Mouse (Mus musculus): ENCODE measurements around the gene Stk33. TPM values are rescaled to one million over a fixed set of nuclear protein-coding genes. Genes with fewer than 3 reads are reported as not detected.
A peak's percentile ranks its signal among the peaks of the same experiment; 100 is the strongest.

Stk33 gene
- polyA plus RNA-seq, 1 experiment from 2014 or later: 5.6 TPM

- Histone ChIP-seq H3K4me1 (replicated peaks) (0 out of 2 replicates have a peak, but pooled peaks cover 8% of the 10 kb centered on the region), H3K9me3 (no peaks in the 10 kb centered on the region), H3K36me3 (no peaks in the 10 kb centered on the region), H3K4me2 (no peak overlapping the region), H3K27me3 (no peaks in the 10 kb centered on the region), H3K9ac (no peak overlapping the region), H3K27ac (no peak overlapping the region), H3K4me3 (no peak overlapping the region)
- 85% methylated on average over 3 of the region's 3 CpGs for WGBS
- ATAC-seq (ENCODE audit: low FRiP score): no peak
Measured at GRCm38 (mm10) chr7:109328772-109329171, 110.1 kb downstream of the Stk33 start.

DNA sequence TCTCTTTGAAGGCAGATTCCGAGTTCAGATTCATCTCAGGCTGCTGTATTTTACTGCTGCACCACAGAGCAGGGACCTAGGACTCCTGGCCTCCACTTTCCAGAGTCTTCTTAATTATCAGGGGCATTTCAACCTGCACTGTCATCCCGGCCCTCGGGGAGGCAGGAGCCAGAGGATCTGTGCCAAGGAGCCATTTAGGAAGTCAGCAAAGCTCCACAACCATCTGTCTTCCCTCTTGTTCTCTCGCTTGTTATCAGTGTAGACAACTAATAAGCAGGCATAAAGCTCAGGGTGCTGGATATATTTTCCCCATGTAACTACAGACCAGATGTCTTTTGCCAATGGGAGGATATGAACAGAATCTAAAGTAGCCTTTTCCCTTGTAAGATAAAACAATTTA is 112.1 kb downstream of the Stk33 start:
- Histone ChIP-seq H3K4me2 (no peak overlapping the region), H3K4me1 (replicated peaks) (0 out of 2 replicates have a peak, but pooled peaks cover 11% of the 10 kb centered on the region), H3K27ac (no peak overlapping the region), H3K4me3 (no peak overlapping the region), H3K9ac (no peak overlapping the region), H3K27me3 (no peaks in the 10 kb centered on the region), H3K9me3 (no peaks in the 10 kb centered on the region), H3K36me3 (no peaks in the 10 kb centered on the region)
- WGBS: 64% methylated on average over 4 of the region's 4 CpGs
- ATAC-seq (ENCODE audit: low FRiP score): no peak

GRCm38 (mm10) chr7:109325731-109326130 is 113.2 kb downstream of the Stk33 start:
- Histone ChIP-seq H3K9me3 (no peaks in the 10 kb centered on the region), H3K4me3 (no peak overlapping the region), H3K9ac (no peak overlapping the region), H3K27ac (no peak overlapping the region), H3K4me1 (replicated peaks) (0 out of 2 replicates have a peak, but pooled peaks cover 11% of the 10 kb centered on the region), H3K36me3 (no peaks in the 10 kb centered on the region), H3K4me2 (no peak overlapping the region), H3K27me3 (no peaks in the 10 kb centered on the region)
- ATAC-seq (ENCODE audit: low FRiP score): no peak
- 50% methylated on average over 3 of the region's 3 CpGs for WGBS

GRCm38 (mm10) chr7:109325169-109325568 is 113.7 kb downstream of the Stk33 start:
- no peak overlapping the region for H3K27ac ChIP-seq
- H3K9ac ChIP-seq: no peak overlapping the region
- no peaks in the 10 kb centered on the region for H3K9me3 ChIP-seq
- no peak overlapping the region for H3K4me2 ChIP-seq
- 79% methylated on average over 9 of the region's 9 CpGs for WGBS
- H3K36me3 ChIP-seq: no peaks in the 10 kb centered on the region
- H3K4me1 ChIP-seq (replicated peaks): 0 out of 2 replicates have a peak, but pooled peaks cover 11% of the 10 kb centered on the region
- H3K27me3 ChIP-seq: no peaks in the 10 kb centered on the region
- no peak overlapping the region for H3K4me3 ChIP-seq
- no peak for ATAC-seq (ENCODE audit: low FRiP score)

- no peaks in the 10 kb centered on the region for H3K4me1 ChIP-seq (replicated peaks)
- no peaks in the 10 kb centered on the region for H3K9me3 ChIP-seq
- H3K27me3 ChIP-seq: no peaks in the 10 kb centered on the region
- no peak overlapping the region for H3K9ac ChIP-seq
- 87% methylated on average over 2 of the region's 2 CpGs for WGBS
- H3K36me3 ChIP-seq: no peaks in the 10 kb centered on the region
- no peak overlapping the region for H3K27ac ChIP-seq
- no peak overlapping the region for H3K4me2 ChIP-seq
- no peak overlapping the region for H3K4me3 ChIP-seq
- no peak for ATAC-seq (ENCODE audit: low FRiP score)
Measured at GRCm38 (mm10) chr7:109309506-109309905, 129.4 kb downstream of the Stk33 start.

DNA sequence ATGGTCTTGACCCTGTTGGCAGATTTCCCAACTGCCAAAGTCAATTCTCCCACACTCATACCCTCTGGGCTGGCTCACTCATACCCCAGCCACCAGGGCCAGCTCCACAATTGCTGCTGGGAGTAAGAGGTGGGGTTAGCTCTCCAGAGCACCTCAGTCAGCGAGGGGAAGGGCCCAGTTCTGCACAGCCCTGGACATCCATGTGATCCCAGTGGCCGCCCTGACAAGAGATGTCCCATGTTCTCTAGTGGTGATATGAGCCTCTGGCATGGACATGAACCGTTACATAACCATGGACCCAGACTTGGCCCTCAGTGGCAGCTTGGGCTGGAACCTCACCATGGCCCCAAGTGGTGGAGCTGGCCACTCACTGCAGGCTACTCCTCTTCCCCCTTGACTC is 143.1 kb downstream of the Stk33 start:
- Histone ChIP-seq H3K27me3 (no peaks in the 10 kb centered on the region), H3K9ac (no peak overlapping the region), H3K4me1 (replicated peaks) (no peaks in the 10 kb centered on the region), H3K9me3 (no peaks in the 10 kb centered on the region), H3K4me3 (no peak overlapping the region), H3K27ac (no peak overlapping the region), H3K36me3 (no peaks in the 10 kb centered on the region), H3K4me2 (no peak overlapping the region)
- 83% methylated on average over 3 of the region's 3 CpGs for WGBS
- no peak for ATAC-seq (ENCODE audit: low FRiP score)

DNA sequence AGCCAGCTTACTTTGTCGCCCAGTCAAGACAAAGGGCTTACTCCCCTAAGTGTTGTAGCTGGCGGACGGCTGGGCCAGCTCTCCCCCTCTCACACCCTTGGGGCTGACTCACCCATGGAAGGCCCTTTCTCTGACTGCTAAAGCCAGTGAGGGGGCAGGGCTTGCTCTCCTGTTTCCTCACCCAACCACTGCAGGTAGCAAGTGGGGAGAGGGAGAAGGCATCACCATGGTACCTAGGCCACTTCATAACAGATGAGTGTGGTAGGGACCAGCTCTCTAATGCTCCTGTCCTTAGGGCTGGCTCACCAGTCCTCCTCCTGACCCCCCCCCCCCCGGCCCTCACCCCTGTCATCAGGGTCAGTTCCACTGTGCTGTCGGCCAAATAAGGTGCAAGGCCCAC is 143.5 kb downstream of the Stk33 start:
- no peak for ATAC-seq (ENCODE audit: low FRiP score)
- no peak overlapping the region for H3K4me2 ChIP-seq
- 81% methylated on average over 5 of the region's 5 CpGs for WGBS

GRCm38 (mm10) chr7:109290501-109290900 is 148.4 kb downstream of the Stk33 start:
- no peak overlapping the region for H3K4me2 ChIP-seq
- no peaks in the 10 kb centered on the region for H3K27me3 ChIP-seq
- no peaks in the 10 kb centered on the region for H3K9me3 ChIP-seq
- no peak overlapping the region for H3K9ac ChIP-seq
- H3K27ac ChIP-seq: no peak overlapping the region
- H3K36me3 ChIP-seq: no peaks in the 10 kb centered on the region
- 37% methylated on average over 2 of the region's 2 CpGs for WGBS
- no peak overlapping the region for H3K4me3 ChIP-seq
- ATAC-seq (ENCODE audit: low FRiP score): peak; percentile 52; the same call in 1 of the 2 replicates
- no peaks in the 10 kb centered on the region for H3K4me1 ChIP-seq (replicated peaks)

More for the DNA sequence above, 143.5 kb downstream of the Stk33 start:
- Histone ChIP-seq H3K27ac (no peak overlapping the region), H3K27me3 (no peaks in the 10 kb centered on the region), H3K4me3 (no peak overlapping the region), H3K4me1 (replicated peaks) (no peaks in the 10 kb centered on the region), H3K9me3 (no peaks in the 10 kb centered on the region), H3K36me3 (no peaks in the 10 kb centered on the region), H3K9ac (no peak overlapping the region)

DNA sequence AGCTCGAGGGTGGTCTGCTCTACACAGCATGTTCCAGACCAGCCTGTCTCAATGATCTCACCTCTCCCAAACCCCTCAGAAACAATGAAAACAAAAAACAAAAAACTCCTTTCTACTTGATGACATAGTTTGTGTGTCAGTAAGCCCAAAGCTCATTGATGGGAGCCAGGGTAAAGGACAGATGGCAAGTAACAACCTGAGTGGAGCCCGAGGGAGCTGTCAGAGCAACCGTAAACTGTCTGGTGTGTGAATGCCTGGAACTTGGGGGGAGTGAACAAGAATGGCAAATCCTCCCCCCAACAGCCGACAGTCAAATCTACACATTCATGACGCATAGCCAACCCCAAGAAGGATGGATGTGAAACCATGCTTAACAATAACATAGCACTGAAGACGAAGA is 149.8 kb downstream of the Stk33 start:
- Histone ChIP-seq H3K27me3 (no peaks in the 10 kb centered on the region), H3K4me3 (no peak overlapping the region), H3K4me2 (no peak overlapping the region), H3K9me3 (no peaks in the 10 kb centered on the region), H3K4me1 (replicated peaks) (no peaks in the 10 kb centered on the region), H3K9ac (no peak overlapping the region), H3K36me3 (no peaks in the 10 kb centered on the region), H3K27ac (no peak overlapping the region)
- WGBS: 65% methylated on average over 6 of the region's 6 CpGs
- ATAC-seq (ENCODE audit: low FRiP score): no peak

GRCm38 (mm10) chr7:109282106-109282505 is 156.8 kb downstream of the Stk33 start:
- H3K27ac ChIP-seq: no peak overlapping the region
- peaks cover 4% of the 10 kb centered on the region for H3K4me1 ChIP-seq (replicated peaks)
- H3K9me3 ChIP-seq: no peaks in the 10 kb centered on the region
- WGBS: 88% methylated on average over 4 of the region's 4 CpGs
- ATAC-seq (ENCODE audit: low FRiP score): no peak
- H3K4me2 ChIP-seq: no peak overlapping the region
- no peak overlapping the region for H3K4me3 ChIP-seq
- H3K9ac ChIP-seq: no peak overlapping the region
- H3K27me3 ChIP-seq: 0 out of 2 replicates have a peak, but pooled peaks cover 3% of the 10 kb centered on the region
- no peaks in the 10 kb centered on the region for H3K36me3 ChIP-seq

GRCm38 (mm10) chr7:109276622-109277021 is 162.3 kb downstream of the Stk33 start:
- Histone ChIP-seq H3K27ac (no peak overlapping the region), H3K9ac (no peak overlapping the region), H3K9me3 (no peaks in the 10 kb centered on the region), H3K27me3 (0 out of 2 replicates have a peak, but pooled peaks cover 3% of the 10 kb centered on the region), H3K36me3 (no peaks in the 10 kb centered on the region), H3K4me1 (replicated peaks) (peaks cover 10% of the 10 kb centered on the region), H3K4me3 (no peak overlapping the region), H3K4me2 (no peak overlapping the region)
- 75% methylated on average over 3 of the region's 3 CpGs for WGBS
- ATAC-seq (ENCODE audit: low FRiP score): no peak

- Histone ChIP-seq H3K36me3 (no peaks in the 10 kb centered on the region), H3K27ac (no peak overlapping the region), H3K4me3 (no peak overlapping the region), H3K4me1 (replicated peaks) (peaks cover 10% of the 10 kb centered on the region), H3K9ac (no peak overlapping the region), H3K27me3 (0 out of 2 replicates have a peak, but pooled peaks cover 3% of the 10 kb centered on the region), H3K4me2 (no peak overlapping the region), H3K9me3 (no peaks in the 10 kb centered on the region)
- ATAC-seq (ENCODE audit: low FRiP score): no peak
- 95% methylated on average over 4 of the region's 4 CpGs for WGBS
Measured at GRCm38 (mm10) chr7:109275901-109276300, 163.0 kb downstream of the Stk33 start.

- H3K9ac ChIP-seq: no peak overlapping the region
- 0 out of 2 replicates have a peak, but pooled peaks cover 3% of the 10 kb centered on the region for H3K27me3 ChIP-seq
- no peak for ATAC-seq (ENCODE audit: low FRiP score)
- H3K4me3 ChIP-seq: no peak overlapping the region
- H3K4me2 ChIP-seq: no peak overlapping the region
- peaks cover 10% of the 10 kb centered on the region for H3K4me1 ChIP-seq (replicated peaks)
- H3K36me3 ChIP-seq: no peaks in the 10 kb centered on the region
- WGBS: 81% methylated on average over 3 of the region's 3 CpGs
- H3K27ac ChIP-seq: no peak overlapping the region
- H3K9me3 ChIP-seq: no peaks in the 10 kb centered on the region
Measured at GRCm38 (mm10) chr7:109275151-109275550, 163.7 kb downstream of the Stk33 start.
